Mouse (Mus musculus) lung, adult 2 months (tissue): Measurements from ENCODE around the gene Kif18a.

Source experiments
- CTCF ChIP-seq: fragments of 200-500 bp; IDR thresholded peaks from 2 replicates; pipeline ENCODE4 v1.5.1; 2011; ENCODE audit warnings: mild to moderate bottlenecking, low read length, control low read depth; ENCODE audit not compliant: insufficient read depth
- POLR2A ChIP-seq: fragments of 200-500 bp; IDR thresholded peaks from 2 replicates; pipeline ENCODE4 v1.6.1; 2011; ENCODE audit warnings: low read depth, mild to moderate bottlenecking, control low read depth, low read length, borderline replicate concordance; ENCODE audit errors: extremely low read depth

- TF ChIP-seq CTCF = no peak
- TF ChIP-seq POLR2A = no peak
Measured at GRCm38 (mm10) chr2:109388733-109389132, 108.2 kb downstream of the Kif18a start.
